Mouse (Mus musculus) erythroblast, embryonic 14.5 days (primary cell): ENCODE measurements around the gene Hypk. TPM values are rescaled to one million over a fixed set of nuclear protein-coding genes. Genes with fewer than 3 reads are reported as not detected.

Source experiments
- H3K27me3 ChIP-seq: 2 replicates; pipeline ENCODE4 v1.6.1; 2012; ENCODE audit warnings: inconsistent platforms; ENCODE audit not compliant: control insufficient read depth
- H3K36me3 ChIP-seq: 2 replicates; pipeline ENCODE4 v1.6.1; 2012; ENCODE audit warnings: mild to moderate bottlenecking, inconsistent platforms; ENCODE audit not compliant: control insufficient read depth
- H3K4me1 ChIP-seq: 2 replicates; pipeline ENCODE4 v1.6.1; 2012; ENCODE audit warnings: inconsistent platforms; ENCODE audit not compliant: control insufficient read depth
- H3K4me3 ChIP-seq: replicated peaks from 2 replicates; pipeline ENCODE3; 2012; ENCODE audit warnings: moderate library complexity, mild to moderate bottlenecking, inconsistent platforms
- H3K9me3 ChIP-seq: 2 replicates; pipeline ENCODE4 v1.6.1; 2012; ENCODE audit warnings: low read length, inconsistent platforms, mixed read lengths; ENCODE audit not compliant: control insufficient read depth
- GATA1 ChIP-seq: IDR thresholded peaks from 2 replicates; pipeline ENCODE4 v1.6.1; 2012; ENCODE audit warnings: low read length, inconsistent platforms, mixed read lengths
- TAL1 ChIP-seq: IDR thresholded peaks from 3 replicates; pipeline ENCODE4 v1.6.1; 2012; ENCODE audit warnings: low read length, inconsistent platforms, mixed read lengths
- polyA plus RNA-seq: library from polyadenylated mRNA; stranded (reverse); fragments of >175 nt; gene quantifications from 2 replicates; pipeline ENCODE4 v1.2.3, GENCODE M21; 2012

Gene Hypk
- polyA plus RNA-seq, result 0.17 and 0.52 TPM in 2 replicates

- TF ChIP-seq TAL1, result no peak
- TF ChIP-seq GATA1, result no peak
- peaks cover 41% of the 10 kb centered on the region for H3K36me3 ChIP-seq
- no peak within 1 kb of the TSS for H3K4me3 ChIP-seq
- H3K9me3 ChIP-seq, result no peaks in the 10 kb centered on the region
- H3K4me1 ChIP-seq, result peaks cover 53% of the 10 kb centered on the region
- no peaks in the 10 kb centered on the region for H3K27me3 ChIP-seq
Observed at GRCm38 (mm10) chr2:121452990-121453389, at the start of gene Hypk. TSS of gene Hypk (plus strand) at chr2:121453290.

GRCm38 (mm10) chr2:121403296-121403695, 49.8 kb upstream of the Hypk start:
- no peaks in the 10 kb centered on the region for H3K9me3 ChIP-seq
- H3K4me1 ChIP-seq, result no peaks in the 10 kb centered on the region
- no peak for TF ChIP-seq GATA1
- H3K27me3 ChIP-seq, result no peaks in the 10 kb centered on the region
- H3K4me3 ChIP-seq, result no peak overlapping the region
- no peaks in the 10 kb centered on the region for H3K36me3 ChIP-seq

DNA sequence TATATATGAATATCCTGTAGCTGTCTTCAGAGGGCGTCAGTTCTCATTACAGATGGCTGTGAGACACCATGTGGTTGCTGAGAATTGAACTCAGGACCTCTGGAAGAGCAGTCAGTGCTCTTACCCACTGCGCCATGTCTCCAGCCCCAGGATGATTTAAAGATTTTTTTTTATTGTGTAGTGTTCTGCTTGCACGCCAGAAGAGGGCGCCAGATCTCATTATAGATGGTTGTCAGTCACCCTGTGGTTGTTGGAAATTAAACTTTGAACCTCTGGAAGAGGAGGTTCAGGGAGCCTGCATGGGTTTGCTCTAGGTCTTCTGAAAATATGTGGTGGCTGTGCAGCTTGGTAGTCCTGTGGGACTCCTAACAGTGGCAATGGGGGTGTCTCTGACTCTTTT, 44.9 kb upstream of the Hypk start:
- H3K4me3 ChIP-seq, result no peak overlapping the region
- TF ChIP-seq GATA1, result no peak
- H3K27me3 ChIP-seq, result no peaks in the 10 kb centered on the region
- H3K9me3 ChIP-seq, result no peaks in the 10 kb centered on the region
- H3K36me3 ChIP-seq, result no peaks in the 10 kb centered on the region
- peaks cover 12% of the 10 kb centered on the region for H3K4me1 ChIP-seq

GRCm38 (mm10) chr2:121412843-121413386, 40.2 kb upstream of the Hypk start:
- Histone ChIP-seq H3K9me3 (no peaks in the 10 kb centered on the region), H3K4me1 (peaks cover 36% of the 10 kb centered on the region), H3K27me3 (no peaks in the 10 kb centered on the region), H3K36me3 (peaks cover 17% of the 10 kb centered on the region), H3K4me3 (peak overlapping the region; percentile 99)
- TF ChIP-seq TAL1 (no peak), GATA1 (no peak)

- Histone ChIP-seq H3K4me1 (peaks cover 36% of the 10 kb centered on the region), H3K9me3 (no peaks in the 10 kb centered on the region)
- TF ChIP-seq TAL1, result peak; percentile 39; the same call in 2 of the 3 replicates
- no peak for TF ChIP-seq GATA1
Observed at GRCm38 (mm10) chr2:121413387-121414042, 39.6 kb upstream of the Hypk start, which contains the start of the genes Pdia3 and Catsper2. TSS of gene Pdia3 (plus strand) at chr2:121413775. TSS of gene Catsper2 (minus strand) at chr2:121413792.

GRCm38 (mm10) chr2:121414139-121414685, 38.9 kb upstream of the Hypk start:
- Histone ChIP-seq H3K9me3 (no peaks in the 10 kb centered on the region), H3K36me3 (peaks cover 30% of the 10 kb centered on the region), H3K4me1 (peaks cover 36% of the 10 kb centered on the region), H3K4me3 (peak overlapping the region; percentile 99), H3K27me3 (no peaks in the 10 kb centered on the region)
- TF ChIP-seq GATA1, result no peak
- TF ChIP-seq TAL1, result no peak

More at GRCm38 (mm10) chr2:121413387-121414042, 39.6 kb upstream of the Hypk start, which contains the start of the genes Pdia3 and Catsper2:
- H3K36me3 ChIP-seq, result peaks cover 23% of the 10 kb centered on the region
- no peaks in the 10 kb centered on the region for H3K27me3 ChIP-seq
- peak within 1 kb of the TSS; percentile 99 for H3K4me3 ChIP-seq

DNA sequence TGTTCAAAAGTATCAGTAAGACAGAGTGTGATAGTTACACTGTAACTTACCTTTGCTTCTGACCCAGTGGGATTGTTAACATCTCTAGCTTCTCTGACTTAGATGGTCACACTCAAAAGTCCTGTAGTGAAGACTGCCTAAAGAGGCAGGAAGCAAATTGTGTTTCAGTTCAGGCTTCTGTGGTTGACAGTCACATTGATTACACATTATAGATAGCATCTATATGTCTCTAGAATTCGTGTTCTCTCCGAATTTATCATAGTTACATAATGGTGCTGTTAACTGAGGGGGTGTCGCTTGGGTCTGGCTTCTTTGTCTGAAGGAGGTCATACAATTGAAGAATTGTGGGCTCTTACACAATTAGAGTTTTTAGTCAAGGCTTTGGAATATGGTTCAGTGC, 38.0 kb upstream of the Hypk start:
- TF ChIP-seq GATA1 (no peak), TAL1 (no peak)
- H3K4me1 ChIP-seq, result peaks cover 36% of the 10 kb centered on the region
- peak overlapping the region; percentile 99 for H3K4me3 ChIP-seq
- H3K36me3 ChIP-seq, result peaks cover 35% of the 10 kb centered on the region
- H3K9me3 ChIP-seq, result no peaks in the 10 kb centered on the region
- H3K27me3 ChIP-seq, result no peaks in the 10 kb centered on the region

GRCm38 (mm10) chr2:121415591-121415990, 37.5 kb upstream of the Hypk start:
- TF ChIP-seq TAL1 (no peak), GATA1 (no peak)
- Histone ChIP-seq H3K4me1 (peaks cover 36% of the 10 kb centered on the region), H3K27me3 (no peaks in the 10 kb centered on the region), H3K36me3 (peaks cover 37% of the 10 kb centered on the region), H3K9me3 (no peaks in the 10 kb centered on the region), H3K4me3 (peak overlapping the region; percentile 99)

DNA sequence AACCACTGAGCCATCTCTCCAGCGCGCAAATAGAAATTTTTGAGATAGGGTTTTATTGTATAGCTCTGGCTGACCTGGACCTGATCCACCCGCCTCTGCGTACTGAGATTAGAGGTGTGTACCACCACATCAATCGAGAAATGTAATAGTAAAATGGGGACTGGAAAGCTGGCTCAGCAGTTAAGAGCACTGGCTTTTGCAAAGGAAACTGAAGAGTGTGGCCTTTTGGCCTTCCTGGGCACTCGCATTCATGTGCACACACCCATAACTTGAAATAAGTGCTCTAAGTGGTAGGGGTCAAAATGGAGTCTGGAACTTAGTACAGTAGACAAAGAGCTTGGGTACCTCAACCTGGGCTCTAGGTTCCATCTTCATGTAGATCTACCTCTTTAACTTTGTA, 36.7 kb upstream of the Hypk start:
- peaks cover 39% of the 10 kb centered on the region for H3K36me3 ChIP-seq
- H3K4me3 ChIP-seq, result no peak overlapping the region
- TF ChIP-seq GATA1, result no peak
- TF ChIP-seq TAL1, result no peak
- no peaks in the 10 kb centered on the region for H3K27me3 ChIP-seq
- peaks cover 36% of the 10 kb centered on the region for H3K4me1 ChIP-seq
- H3K9me3 ChIP-seq, result no peaks in the 10 kb centered on the region
